Mouse (Mus musculus) thymus, postnatal 10 days (tissue): ENCODE data around the gene Tmem220.

Source experiments
- DNase-seq, 2 experiments: peaks; one replicate each; pipeline ENCODE4 v3.0.0; 2021; ENCODE audit warnings: low spot score in 2 of 2

The Tmem220 gene

DNA sequence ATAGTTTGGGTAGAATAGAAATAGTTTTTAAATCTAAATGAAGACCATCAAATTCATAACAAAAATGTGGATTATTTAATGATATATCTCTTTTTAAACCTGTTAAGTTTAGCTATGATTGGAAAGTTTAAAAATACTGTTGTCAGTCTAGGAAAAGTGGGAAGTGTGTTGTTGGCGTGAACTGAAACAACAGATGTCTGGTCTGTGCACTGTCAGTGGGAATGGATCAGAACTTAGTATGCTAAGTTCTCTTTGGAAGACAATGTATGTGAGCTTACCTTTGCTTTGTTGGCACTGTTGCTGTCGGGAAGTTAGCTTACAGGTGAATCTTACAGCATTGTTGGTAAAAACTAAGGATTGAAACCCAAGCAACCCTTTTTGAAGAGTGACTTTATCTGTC, 36.4 kb downstream of the Tmem220 start:
- DNase-seq: no peak

DNA sequence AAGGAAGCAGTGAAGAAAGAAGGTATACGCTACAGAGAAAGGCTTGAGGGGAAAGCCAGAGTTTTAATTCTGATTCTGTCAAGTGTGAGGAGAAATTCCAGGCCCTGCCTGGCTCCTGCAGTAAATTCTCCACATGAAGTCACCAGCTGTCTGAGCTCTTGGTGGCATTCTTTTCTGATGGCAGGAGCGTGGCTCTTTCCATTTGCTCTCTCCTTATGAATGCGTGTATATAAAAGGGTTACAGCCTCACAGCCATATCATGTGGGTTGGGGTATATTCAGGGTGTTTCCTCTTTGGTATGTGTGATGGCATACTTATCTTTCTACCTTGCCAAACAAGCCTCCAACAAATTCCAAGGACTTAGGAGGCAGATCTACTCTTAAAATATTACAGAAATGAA, 37.8 kb downstream of the Tmem220 start:
- DNase-seq: no peak

DNA sequence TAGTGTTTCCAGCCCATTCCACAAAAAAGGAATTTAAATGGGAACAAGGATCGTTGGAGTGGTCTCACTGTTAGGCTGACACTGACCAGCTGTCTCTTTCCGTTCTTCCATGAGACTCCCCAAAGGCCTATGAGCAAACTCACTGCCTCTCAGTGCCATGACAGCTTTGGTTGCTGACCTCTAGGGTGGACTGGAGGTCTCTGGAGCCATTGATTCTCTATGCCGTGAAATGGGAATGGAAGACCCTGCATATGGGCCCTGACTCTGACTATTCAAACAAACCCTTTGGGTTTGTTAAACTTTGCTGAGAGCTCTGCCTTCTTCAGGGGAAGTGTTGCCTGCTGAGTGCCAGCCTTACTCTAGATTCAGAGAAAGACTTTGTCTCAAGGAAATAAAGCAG, 42.8 kb downstream of the Tmem220 start:
- no peak for DNase-seq

DNA sequence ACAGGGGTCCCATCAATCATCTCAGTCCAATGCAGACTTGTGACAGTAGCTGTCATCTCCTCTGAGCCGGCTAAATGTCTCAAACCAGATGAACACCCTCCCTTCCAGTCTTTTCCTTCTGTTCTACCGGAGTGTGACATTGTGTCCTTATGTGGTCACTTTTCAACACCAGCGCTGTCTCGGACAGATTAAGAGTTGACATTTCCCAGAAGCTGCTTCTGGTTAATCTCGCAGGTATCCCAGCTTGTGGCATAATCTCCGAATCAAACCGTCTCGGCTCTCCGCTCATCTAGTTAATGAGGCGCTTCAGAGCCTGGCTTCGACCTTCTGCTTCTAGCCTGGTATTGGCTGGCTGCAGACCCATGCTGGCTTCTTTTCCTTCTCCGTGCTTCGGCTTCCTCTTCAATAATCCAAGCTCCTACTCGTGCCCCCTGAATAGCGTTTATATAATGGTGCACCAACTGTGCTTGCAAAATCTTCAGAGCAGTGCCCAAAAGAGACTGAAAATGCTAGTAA, 47.7 kb downstream of the Tmem220 start:
- DNase-seq: no peak

DNA sequence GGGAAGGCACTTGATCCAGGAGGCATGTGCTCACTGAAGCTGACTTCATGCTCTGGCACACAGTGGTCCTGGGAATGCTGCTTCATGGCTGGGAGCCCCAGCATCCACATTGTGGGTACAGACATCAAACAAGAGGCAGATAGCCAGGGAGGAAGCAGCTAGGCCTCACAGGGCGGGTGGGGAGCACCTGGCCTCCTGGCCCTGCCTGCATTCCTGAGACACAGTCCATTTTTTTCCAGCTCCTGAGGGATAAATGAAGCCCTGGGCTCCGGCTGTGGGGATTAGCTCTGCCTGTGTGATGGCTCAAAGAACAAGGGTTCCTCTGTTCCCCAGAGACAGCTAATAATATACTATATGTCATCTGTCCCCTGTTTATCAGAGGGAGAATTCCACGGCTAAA, 50.1 kb downstream of the Tmem220 start:
- no peak for DNase-seq

DNA sequence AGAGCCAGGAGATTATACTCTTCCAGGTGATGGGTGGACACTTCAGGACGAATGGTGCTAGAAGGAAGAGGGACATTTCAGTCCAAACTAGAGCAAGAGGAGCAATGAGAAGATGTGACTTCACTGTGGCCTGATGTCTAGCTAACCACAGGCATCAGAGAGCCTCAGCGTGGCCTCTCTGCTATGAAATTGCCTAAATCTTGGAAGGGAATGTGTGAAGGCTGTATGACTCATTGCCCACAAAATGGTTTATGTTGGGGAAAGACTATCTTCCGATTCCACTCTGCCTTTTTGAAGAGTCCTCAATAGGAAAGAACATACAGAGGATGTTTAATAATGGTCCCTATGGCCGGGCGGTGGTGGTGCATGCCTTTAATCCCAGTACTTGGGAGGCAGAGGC, 51.8 kb downstream of the Tmem220 start:
- DNase-seq: no peak

DNA sequence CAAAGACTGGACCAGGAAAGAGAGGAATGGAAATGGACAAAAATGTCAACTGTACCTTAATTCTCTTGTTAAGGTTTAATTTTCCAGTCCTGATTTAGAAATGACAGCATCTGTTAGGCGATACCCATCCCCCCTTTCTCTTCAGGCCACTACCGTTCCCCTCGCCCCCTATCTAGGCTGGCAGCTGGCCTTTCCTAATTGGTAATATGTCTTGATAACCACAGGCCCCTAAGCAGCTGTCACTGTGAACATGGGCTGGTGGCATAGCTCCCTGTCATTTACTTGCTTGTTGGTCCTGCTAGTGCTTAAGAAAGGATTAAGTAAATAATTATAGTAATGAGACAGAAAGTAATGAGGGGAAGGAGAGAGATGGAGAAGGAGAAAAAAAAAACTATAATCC, 52.5 kb downstream of the Tmem220 start:
- DNase-seq: no peak

DNA sequence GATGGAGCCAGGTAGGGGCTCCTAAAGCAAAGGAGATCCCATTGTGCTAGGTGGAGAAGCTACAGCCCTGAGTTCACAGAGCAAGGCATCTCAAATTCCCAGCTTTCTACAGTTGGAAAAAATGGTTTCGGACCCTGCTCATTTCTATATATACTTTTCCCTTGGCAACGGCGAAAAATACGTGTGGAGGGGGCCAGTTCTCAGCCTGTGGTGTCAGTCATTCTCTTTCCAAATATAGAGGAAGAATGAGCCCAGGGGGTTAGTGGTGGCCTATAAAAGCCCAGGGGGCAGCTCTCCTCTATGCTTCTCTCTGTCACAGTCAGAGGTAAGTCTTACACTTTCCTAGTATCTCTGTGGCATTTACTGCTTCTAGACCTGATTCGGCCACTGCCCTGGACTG, 53.0 kb downstream of the Tmem220 start, which contains the start of gene Myh3:
Gene Myh3, plus strand, starts transcription at position 301 of the 400 bp plus-strand sequence.
- DNase-seq: no peak

DNA sequence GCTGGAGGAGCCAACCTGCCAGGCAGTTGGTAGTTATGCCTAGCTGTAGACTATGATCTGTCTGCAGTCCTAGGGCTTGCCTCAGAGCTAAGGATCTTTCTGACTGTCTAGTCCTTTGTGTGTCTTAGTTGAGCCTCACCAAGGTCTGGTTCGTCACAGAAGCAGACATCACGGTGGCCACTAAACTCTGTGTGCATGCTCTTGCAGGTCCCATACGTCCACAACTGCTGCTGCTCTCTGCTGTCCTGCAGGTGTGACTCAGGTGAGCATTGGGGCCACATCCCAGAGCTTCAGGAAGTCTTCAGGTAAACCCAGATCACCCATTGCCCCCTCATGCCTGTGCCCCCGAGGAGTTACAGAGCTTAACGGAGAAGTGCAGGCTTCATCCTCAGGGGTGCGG, 53.9 kb downstream of the Tmem220 start:
- no peak for DNase-seq

DNA sequence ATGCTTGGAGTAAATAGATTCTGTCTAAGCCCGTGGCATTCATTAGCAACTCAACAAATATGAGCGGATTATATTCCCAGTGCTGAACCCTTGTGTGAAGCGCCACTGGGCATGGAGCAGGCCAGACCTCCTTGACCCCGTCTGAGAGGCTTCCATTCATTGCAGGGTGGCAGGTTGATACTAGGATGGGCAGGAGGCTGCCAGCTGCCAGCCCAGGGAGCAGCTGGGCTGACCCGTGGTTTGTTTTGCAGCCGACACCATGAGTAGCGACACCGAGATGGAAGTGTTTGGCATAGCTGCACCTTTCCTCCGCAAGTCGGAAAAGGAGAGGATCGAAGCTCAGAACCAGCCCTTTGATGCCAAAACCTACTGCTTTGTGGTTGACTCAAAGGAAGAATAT, 54.8 kb downstream of the Tmem220 start:
- no peak for DNase-seq

DNA sequence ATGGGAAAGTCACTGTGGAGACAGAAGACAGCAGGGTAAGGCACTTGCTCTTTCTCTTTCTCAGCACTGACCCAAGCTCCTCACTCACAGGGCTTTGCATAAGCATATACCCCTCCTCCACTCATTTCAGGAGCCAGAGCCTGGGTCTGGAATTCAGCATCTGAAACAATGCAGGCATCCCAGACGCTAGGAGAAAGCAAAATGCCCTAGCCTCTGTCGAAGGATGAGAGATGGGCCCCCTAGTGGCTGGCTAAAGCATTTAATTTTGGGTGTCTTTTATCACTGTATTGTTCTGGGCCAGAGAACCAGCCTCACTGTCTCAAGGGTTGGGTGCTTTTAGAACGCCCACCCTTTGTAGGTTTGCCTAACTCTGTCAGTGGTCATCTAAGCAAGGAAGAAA, 55.2 kb downstream of the Tmem220 start:
- DNase-seq: peak in 1 of 2 experiments; percentile 46

DNA sequence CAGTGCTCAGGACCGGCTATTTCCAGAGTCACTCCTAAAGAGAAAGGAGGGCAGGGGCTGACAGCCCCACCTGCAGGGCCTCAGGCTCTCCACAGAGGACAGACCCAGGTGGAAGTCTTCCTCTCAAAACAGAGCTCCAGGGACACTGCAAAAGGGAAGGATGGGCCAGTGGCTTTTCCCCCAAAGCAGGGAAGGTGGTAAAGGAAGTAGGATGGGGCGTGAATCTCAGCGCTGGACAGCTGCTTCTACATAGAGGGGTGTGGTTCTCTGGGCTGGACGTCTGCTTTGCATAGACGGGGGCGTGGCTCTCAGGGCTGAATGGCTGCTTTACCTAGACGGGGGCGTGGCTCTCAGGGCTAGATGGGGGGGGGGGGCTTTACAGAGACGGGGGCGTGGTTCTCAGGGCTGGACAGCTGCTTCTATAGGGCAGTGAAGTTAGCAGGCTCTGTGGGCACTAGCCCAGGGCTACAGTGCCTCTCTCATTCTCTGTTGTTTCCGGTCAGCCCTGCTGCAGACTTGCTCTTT, 56.2 kb downstream of the Tmem220 start:
- DNase-seq: no peak

DNA sequence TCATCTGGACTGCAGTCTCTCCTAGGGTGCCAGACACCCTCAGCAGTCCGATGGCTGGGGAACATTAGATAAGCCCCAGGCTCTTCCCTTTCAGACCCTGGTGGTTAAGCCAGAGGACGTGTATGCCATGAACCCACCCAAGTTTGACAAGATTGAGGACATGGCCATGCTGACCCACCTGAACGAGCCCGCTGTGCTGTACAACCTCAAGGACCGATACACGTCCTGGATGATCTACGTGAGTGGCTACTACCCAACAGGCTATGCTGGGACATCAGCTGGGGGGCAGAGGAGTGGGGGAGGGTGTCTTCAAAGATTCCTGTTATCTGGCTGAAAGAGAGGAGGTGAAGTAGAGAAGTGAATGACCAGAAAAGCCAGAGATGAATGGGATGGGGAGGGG, 57.2 kb downstream of the Tmem220 start:
- no peak for DNase-seq

DNA sequence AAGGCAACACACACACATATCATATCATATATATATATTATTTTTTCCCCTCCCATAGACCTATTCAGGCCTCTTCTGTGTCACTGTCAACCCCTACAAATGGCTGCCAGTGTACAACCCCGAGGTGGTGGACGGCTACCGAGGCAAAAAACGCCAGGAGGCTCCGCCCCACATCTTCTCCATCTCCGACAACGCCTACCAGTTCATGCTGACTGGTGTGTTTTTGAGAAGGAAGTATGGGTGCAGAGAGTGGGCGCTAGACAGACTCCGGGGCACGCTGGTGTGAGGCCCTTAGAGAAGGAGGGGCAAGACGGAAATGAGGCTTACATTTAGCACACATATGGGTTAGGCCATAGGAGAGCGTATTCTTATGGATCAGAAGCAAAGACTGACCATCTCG, 57.8 kb downstream of the Tmem220 start:
- no peak for DNase-seq

DNA sequence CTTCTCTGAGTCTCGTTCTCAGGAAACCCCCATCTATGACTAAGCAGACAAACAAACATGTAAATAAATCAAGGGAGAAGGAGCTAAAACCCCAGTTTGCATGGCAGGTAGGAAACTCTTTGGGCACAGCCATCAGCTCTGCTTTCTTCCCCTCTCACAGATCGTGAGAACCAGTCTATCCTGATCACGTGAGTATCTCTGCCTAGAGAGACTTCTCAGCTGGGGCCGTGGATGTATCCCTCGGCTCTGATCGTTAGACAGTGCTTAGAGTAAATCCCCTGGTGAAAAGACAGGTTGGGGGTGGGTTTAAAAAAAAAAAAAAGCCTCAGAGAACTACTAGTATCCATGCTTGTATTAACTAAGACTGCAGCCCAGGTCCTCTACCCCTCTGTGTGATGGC, 58.3 kb downstream of the Tmem220 start:
- no peak for DNase-seq

DNA sequence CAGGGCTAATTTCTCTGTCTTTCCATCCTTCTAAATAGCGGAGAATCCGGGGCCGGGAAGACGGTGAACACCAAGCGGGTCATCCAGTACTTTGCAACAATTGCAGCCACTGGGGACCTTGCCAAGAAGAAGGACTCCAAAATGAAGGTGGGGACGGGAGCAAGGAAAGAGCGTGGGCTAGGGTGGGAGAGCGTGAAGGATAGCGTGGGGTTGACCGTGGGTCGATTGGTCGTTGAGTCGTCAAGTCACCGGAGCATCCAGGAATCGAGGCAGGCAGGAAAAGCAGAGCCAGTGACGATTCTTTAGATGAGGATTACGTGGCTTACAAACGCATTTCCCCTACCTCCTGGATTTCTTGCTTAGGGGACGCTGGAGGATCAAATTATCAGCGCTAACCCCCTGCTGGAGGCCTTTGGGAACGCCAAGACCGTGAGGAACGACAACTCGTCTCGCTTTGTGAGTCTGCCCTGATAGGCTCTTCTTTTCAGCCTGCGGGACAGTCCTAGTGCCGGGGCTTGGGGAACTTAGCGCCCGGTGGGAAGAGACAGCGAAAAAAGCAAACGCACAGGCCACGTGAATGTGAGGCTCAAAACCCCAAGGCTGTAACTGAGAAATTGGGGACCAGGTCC, 58.9 kb downstream of the Tmem220 start:
- DNase-seq: no peak
